Mouse (Mus musculus): ENCODE measurements around the gene Scd2. TPM values are rescaled to one million over a fixed set of nuclear protein-coding genes. Genes with fewer than 3 reads are reported as not detected.

Gene Scd2
- total and polyA plus RNA-seq, 3 experiments, result 47.4 to 593 (median 392) TPM

GRCm38 (mm10) chr19:44309351-44310154, 16.1 kb downstream of the Scd2 start:
- peak; percentile 56 for DNase-seq (ENCODE audit: low read depth, low spot score)
- H3K27ac ChIP-seq (ENCODE audit: control insufficient read depth, low read depth, low read length), result no peak overlapping the region
- no peak overlapping the region for H3K9ac ChIP-seq (ENCODE audit: control insufficient read depth, low read depth, low read length, poor library complexity, severe bottlenecking)
- peaks cover 11 to 17% of the 10 kb centered on the region in 2 experiments for H3K36me3 ChIP-seq (ENCODE audit: control insufficient read depth in 1 of 2, insufficient read depth in 2 of 2, low read length in 2 of 2)
- H3K9me3 ChIP-seq (replicated peaks; ENCODE audit: insufficient read depth, low read length), result no peaks in the 10 kb centered on the region
- H3K27me3 ChIP-seq (ENCODE audit: control insufficient read depth in 1 of 2, insufficient read depth in 2 of 2, low read length in 2 of 2), result no peaks in the 10 kb centered on the region
- peaks cover 0 to 15% of the 10 kb centered on the region in 2 experiments; a peak in 2 of 4 replicates for H3K4me1 ChIP-seq (ENCODE audit: control insufficient read depth in 1 of 2, insufficient read depth in 2 of 2, low read length in 2 of 2)
- no peak overlapping the region for H3K4me3 ChIP-seq (ENCODE audit: control insufficient read depth in 1 of 2, insufficient read depth in 1 of 2, low read depth in 2 of 2, low read length in 2 of 2)
- H3K79me2 ChIP-seq (ENCODE audit: control insufficient read depth, insufficient read depth, low read length, poor library complexity), result no peaks in the 10 kb centered on the region
- TF ChIP-seq ETS1 (IDR thresholded peaks at IDR 0.05; ENCODE audit: low read depth, low read length) (no peak), ZKSCAN1 (IDR thresholded peaks at IDR 0.05; ENCODE audit: low read depth, low read length) (no peak), EP300 (IDR thresholded peaks at IDR 0.05; ENCODE audit: low read depth in 1 of 2, low read length in 2 of 2) (no peak), TAL1 (IDR thresholded peaks at IDR 0.05; ENCODE audit: low read length) (no peak), MAZ (IDR thresholded peaks at IDR 0.05; ENCODE audit: low read depth, low read length) (no peak), RAD21 (IDR thresholded peaks at IDR 0.05; ENCODE audit: low read depth, low read length) (peak; percentile 28), RCOR1 (IDR thresholded peaks at IDR 0.05; ENCODE audit: low read depth, low read length) (no peak), USF1 (IDR thresholded peaks at IDR 0.05; ENCODE audit: low read depth, low read length) (0 out of 2 replicates have a peak, but pooled peaks have one; percentile 40), ZMIZ1 (IDR thresholded peaks at IDR 0.05; ENCODE audit: low read depth, low read length) (0 out of 2 replicates have a peak, but pooled peaks have one; percentile 22), MAX (IDR thresholded peaks at IDR 0.05; ENCODE audit: low read length) (no peak), MYB (IDR thresholded peaks at IDR 0.05; ENCODE audit: low read depth, low read length) (no peak), E2F4 (IDR thresholded peaks at IDR 0.05; ENCODE audit: borderline replicate concordance, low read depth, low read length) (no peak), GATA1 (IDR thresholded peaks at IDR 0.05; ENCODE audit: low read depth, low read length) (no peak), KAT2A (conservative IDR thresholded peaks at IDR 0.05; ENCODE audit: low read depth, low read length) (no peak), UBTF (IDR thresholded peaks at IDR 0.05; ENCODE audit: borderline replicate concordance, insufficient read depth, low read depth, low read length) (no peak), MYC (IDR thresholded peaks at IDR 0.05; ENCODE audit: low read depth, low read length) (0 out of 2 replicates have a peak, but pooled peaks have one; percentile 80), TCF12 (IDR thresholded peaks at IDR 0.05; ENCODE audit: low read depth, low read length) (no peak), JUND (IDR thresholded peaks at IDR 0.05; ENCODE audit: low read depth, low read length) (no peak), HCFC1 (IDR thresholded peaks at IDR 0.05; ENCODE audit: low read depth, low read length) (no peak), MAFK (IDR thresholded peaks at IDR 0.05; ENCODE audit: borderline replicate concordance, low read depth, low read length) (no peak), ELF1 (IDR thresholded peaks at IDR 0.05; ENCODE audit: low read depth, low read length) (no peak), USF2 (IDR thresholded peaks at IDR 0.05; ENCODE audit: borderline replicate concordance in 1 of 2, insufficient read depth in 1 of 2, low read depth in 1 of 2, low read length in 2 of 2) (no peak), CHD2 (IDR thresholded peaks at IDR 0.05; ENCODE audit: low read length) (no peak), POLR2AphosphoS2 (IDR thresholded peaks at IDR 0.05; ENCODE audit: low read length) (0 out of 2 replicates have a peak, but pooled peaks have one; percentile 19), MEF2A (IDR thresholded peaks at IDR 0.05; ENCODE audit: extremely low read depth, insufficient replicate concordance, low read depth, low read length, poor library complexity, severe bottlenecking) (no peak), SMC3 (IDR thresholded peaks at IDR 0.05; ENCODE audit: low read depth, low read length) (peak; percentile 40), CHD1 (IDR thresholded peaks at IDR 0.05; ENCODE audit: low read depth, low read length) (no peak), POLR2A (IDR thresholded peaks at IDR 0.05; ENCODE audit: control insufficient read depth in 1 of 2, insufficient read depth in 1 of 2, low read depth in 1 of 2, low read length in 2 of 2, poor library complexity in 1 of 2) (no peak), TBP (IDR thresholded peaks at IDR 0.05; ENCODE audit: low read depth, low read length) (no peak), CTCF (IDR thresholded peaks at IDR 0.05 in 2 of 3, conservative IDR thresholded peaks at IDR 0.05 in 1 of 3; ENCODE audit: control insufficient read depth in 1 of 3, insufficient read depth in 1 of 3, low read depth in 2 of 3, low read length in 3 of 3, poor library complexity in 1 of 3, severe bottlenecking in 1 of 3) (peak in 2 of 3 experiments; percentile 26 to 27; a peak in 3 of 6 replicates), NRF1 (IDR thresholded peaks at IDR 0.05; ENCODE audit: insufficient read depth, low read depth, low read length, poor library complexity, severe bottlenecking) (no peak), NELFE (IDR thresholded peaks at IDR 0.05; ENCODE audit: low read depth, low read length) (no peak), BHLHE40 (IDR thresholded peaks at IDR 0.05; ENCODE audit: borderline replicate concordance, low read depth, low read length) (no peak), MXI1 (IDR thresholded peaks at IDR 0.05; ENCODE audit: low read depth, low read length) (no peak), ZC3H11A (IDR thresholded peaks at IDR 0.05; ENCODE audit: low read depth, low read length) (no peak), GABPA (IDR thresholded peaks at IDR 0.05; ENCODE audit: low read depth, low read length) (no peak)

All from MEL (cell line).